Mouse (Mus musculus) limb, embryonic 15.5 days (tissue): ENCODE results near the gene Krt90. TPM values are rescaled to one million over a fixed set of nuclear protein-coding genes. Genes with fewer than 3 reads are reported as not detected.
"Not testable (repeated sequence)": the region's sequence is repeated elsewhere in the genome, so short reads cannot be mapped to it uniquely, and the experiment has no call there.

Experiments used
- ATAC-seq: fragments of 200-750 bp; cut with Nextera tagmentation; 2 replicates; pipeline ENCODE4 v1.8.0; 2017; ENCODE audit warnings: low read depth, moderate TSS enrichment; ENCODE audit not compliant: insufficient number of reproducible peaks, low FRiP score, low TSS enrichment
- H3K27ac ChIP-seq: fragments of 300-500 bp; sonication (generic); 2 replicates; pipeline ENCODE4 v1.5.1; 2015; ENCODE audit warnings: moderate library complexity, mild to moderate bottlenecking, inconsistent platforms
- H3K27me3 ChIP-seq: fragments of 300-500 bp; sonication (generic); 2 replicates; pipeline ENCODE4 v1.6.1; 2015; ENCODE audit warnings: inconsistent platforms
- H3K36me3 ChIP-seq: fragments of 300-500 bp; sonication (generic); 2 replicates; pipeline ENCODE4 v1.6.1; 2015; ENCODE audit warnings: inconsistent platforms
- H3K4me1 ChIP-seq: fragments of 300-500 bp; sonication (generic); 2 replicates; pipeline ENCODE4 v1.6.1; 2015; ENCODE audit warnings: inconsistent platforms
- H3K4me2 ChIP-seq: fragments of 300-500 bp; sonication (generic); 2 replicates; pipeline ENCODE4 v1.6.1; 2015; ENCODE audit warnings: mild to moderate bottlenecking, inconsistent platforms
- H3K4me3 ChIP-seq: fragments of 300-500 bp; sonication (generic); 2 replicates; pipeline ENCODE4 v1.5.1; 2015; ENCODE audit warnings: mild to moderate bottlenecking, inconsistent platforms
- H3K9ac ChIP-seq: fragments of 300-500 bp; sonication (generic); 2 replicates; pipeline ENCODE4 v1.6.1; 2015; ENCODE audit warnings: inconsistent platforms
- H3K9me3 ChIP-seq: fragments of 300-500 bp; sonication (generic); 2 replicates; pipeline ENCODE4 v1.6.1; 2016; ENCODE audit warnings: inconsistent platforms
- WGBS: fragments of 180-500 bp; shearing (Covaris S2); methylation state at CpG from one replicate; pipeline ENCODE4 v1.1.7; 2015; 5-methylcytosine and 5-hydroxymethylcytosine counted together
- polyA plus RNA-seq: library from polyadenylated mRNA; unstranded; fragments of >200 nt; fragmentation: Nextera tagmentation; extraction: Ambion mirVana; gene quantifications from 2 replicates; pipeline ENCODE4 v1.2.1, GENCODE M21; 2015

Gene Krt90
- polyA plus RNA-seq, 1 experiment from 2014 or later = 1.2 TPM

- WGBS = 70% methylated on average over 7 of the region's 7 CpGs
- Histone ChIP-seq H3K4me1 (peaks cover 12% of the 10 kb centered on the region), H3K27me3 (peaks cover 5% of the 10 kb centered on the region), H3K9me3 (no peaks in the 10 kb centered on the region), H3K36me3 (no peaks in the 10 kb centered on the region), H3K4me3 (no peak within 1 kb of the TSS), H3K9ac (no peak within 1 kb of the TSS), H3K27ac (no peak within 1 kb of the TSS), H3K4me2 (no peak within 1 kb of the TSS)
- ATAC-seq = no peak
Observed at GRCm38 (mm10) chr15:101550567-101550966, 12.2 kb downstream of the Krt90 start, which contains the start of gene Krt82. Gene Krt82 (minus strand): TSS chr15:101550667.

GRCm38 (mm10) chr15:101544478-101544877 lies 18.3 kb downstream of the Krt90 start:
- H3K4me1 ChIP-seq = peaks cover 7% of the 10 kb centered on the region; the same call in 1 of the 2 replicates
- H3K36me3 ChIP-seq = no peaks in the 10 kb centered on the region
- H3K27me3 ChIP-seq = no peaks in the 10 kb centered on the region
- no peaks in the 10 kb centered on the region for H3K9me3 ChIP-seq
- H3K9ac ChIP-seq = no peak overlapping the region
- ATAC-seq = no peak
- H3K27ac ChIP-seq = no peak overlapping the region
- H3K4me3 ChIP-seq = no peak overlapping the region
- H3K4me2 ChIP-seq = no peak overlapping the region
- 34% methylated on average over 3 of the region's 3 CpGs for WGBS

- no peak overlapping the region for H3K9ac ChIP-seq
- no peak overlapping the region for H3K27ac ChIP-seq
- H3K27me3 ChIP-seq = no peaks in the 10 kb centered on the region
- no peak overlapping the region for H3K4me2 ChIP-seq
- WGBS = 68% methylated on average over 9 of the region's 9 CpGs
- ATAC-seq = no peak
- H3K9me3 ChIP-seq = no peaks in the 10 kb centered on the region
- H3K4me3 ChIP-seq = no peak overlapping the region
- no peaks in the 10 kb centered on the region for H3K36me3 ChIP-seq
- peaks cover 11% of the 10 kb centered on the region for H3K4me1 ChIP-seq
Observed at GRCm38 (mm10) chr15:101542543-101542942, 20.2 kb downstream of the Krt90 start.

GRCm38 (mm10) chr15:101538580-101538900 lies 24.2 kb downstream of the Krt90 start:
- 35% methylated on average over 4 of the region's 4 CpGs for WGBS
- no peak overlapping the region for H3K27ac ChIP-seq
- no peak overlapping the region for H3K4me2 ChIP-seq
- peaks cover 20% of the 10 kb centered on the region for H3K4me1 ChIP-seq
- ATAC-seq = no peak
- H3K27me3 ChIP-seq = no peaks in the 10 kb centered on the region
- no peak overlapping the region for H3K4me3 ChIP-seq
- no peaks in the 10 kb centered on the region for H3K9me3 ChIP-seq
- H3K36me3 ChIP-seq = no peaks in the 10 kb centered on the region
- no peak overlapping the region for H3K9ac ChIP-seq

GRCm38 (mm10) chr15:101537864-101538579 lies 24.7 kb downstream of the Krt90 start:
- Histone ChIP-seq H3K4me2 (no peak overlapping the region), H3K27me3 (no peaks in the 10 kb centered on the region), H3K9me3 (no peaks in the 10 kb centered on the region), H3K4me1 (peaks cover 20% of the 10 kb centered on the region), H3K4me3 (no peak overlapping the region), H3K27ac (no peak overlapping the region), H3K36me3 (no peaks in the 10 kb centered on the region), H3K9ac (no peak overlapping the region)
- peak; percentile 40; the same call in 1 of the 2 replicates for ATAC-seq
- WGBS = 31% methylated on average over 7 of the region's 7 CpGs

- H3K9me3 ChIP-seq = no peaks in the 10 kb centered on the region
- H3K4me1 ChIP-seq = peaks cover 16% of the 10 kb centered on the region
- H3K4me3 ChIP-seq = no peak overlapping the region
- no peak overlapping the region for H3K4me2 ChIP-seq
- no peak overlapping the region for H3K9ac ChIP-seq
- no peak for ATAC-seq
- peak overlapping the region; percentile 54 for H3K27ac ChIP-seq
- no peaks in the 10 kb centered on the region for H3K27me3 ChIP-seq
- H3K36me3 ChIP-seq = no peaks in the 10 kb centered on the region
- WGBS = 39% methylated on average over 9 of the region's 9 CpGs
Observed at GRCm38 (mm10) chr15:101536054-101536850, 26.5 kb downstream of the Krt90 start.

GRCm38 (mm10) chr15:101532720-101533119 lies 30.0 kb downstream of the Krt90 start, which contains the start of gene Krt84:
Gene Krt84 (minus strand): TSS chr15:101532820.
- 58% methylated on average over 7 of the region's 7 CpGs for WGBS
- H3K4me1 ChIP-seq = peaks cover 8% of the 10 kb centered on the region
- H3K9ac ChIP-seq = no peak within 1 kb of the TSS
- H3K27me3 ChIP-seq = peaks cover 15% of the 10 kb centered on the region; the same call in 1 of the 2 replicates
- no peak within 1 kb of the TSS for H3K27ac ChIP-seq
- H3K9me3 ChIP-seq = no peaks in the 10 kb centered on the region
- H3K36me3 ChIP-seq = no peaks in the 10 kb centered on the region
- no peak for ATAC-seq
- H3K4me3 ChIP-seq = no peak within 1 kb of the TSS
- H3K4me2 ChIP-seq = no peak within 1 kb of the TSS

GRCm38 (mm10) chr15:101522556-101523232 lies 40.1 kb downstream of the Krt90 start:
- 67% methylated on average over 4 of the region's 4 CpGs for WGBS
- ATAC-seq = no peak
- Histone ChIP-seq H3K36me3 (no peaks in the 10 kb centered on the region), H3K4me2 (no peak overlapping the region), H3K27me3 (peaks cover 24% of the 10 kb centered on the region), H3K27ac (no peak overlapping the region), H3K9me3 (no peaks in the 10 kb centered on the region), H3K4me3 (no peak overlapping the region), H3K4me1 (no peaks in the 10 kb centered on the region), H3K9ac (no peak overlapping the region)

GRCm38 (mm10) chr15:101519792-101520191 lies 43.0 kb downstream of the Krt90 start:
- H3K36me3 ChIP-seq = no peaks in the 10 kb centered on the region
- H3K27ac ChIP-seq = no peak overlapping the region
- H3K4me1 ChIP-seq = no peaks in the 10 kb centered on the region
- ATAC-seq = no peak
- peaks cover 13% of the 10 kb centered on the region for H3K27me3 ChIP-seq
- no peaks in the 10 kb centered on the region for H3K9me3 ChIP-seq
- no peak overlapping the region for H3K4me2 ChIP-seq
- H3K4me3 ChIP-seq = no peak overlapping the region
- WGBS = 22% methylated on average over 2 of the region's 2 CpGs
- H3K9ac ChIP-seq = no peak overlapping the region

- 72% methylated on average over 2 of the region's 2 CpGs for WGBS
- not testable (repeated sequence) for ATAC-seq, H3K9me3 ChIP-seq
Observed at GRCm38 (mm10) chr15:101517161-101517560, 45.6 kb downstream of the Krt90 start, which contains the start of gene Gm49425. Gene Gm49425 (minus strand): TSS chr15:101517261.

GRCm38 (mm10) chr15:101508247-101508646 lies 54.5 kb downstream of the Krt90 start:
- H3K27ac ChIP-seq = no peak overlapping the region
- H3K36me3 ChIP-seq = no peaks in the 10 kb centered on the region
- H3K4me2 ChIP-seq = no peak overlapping the region
- 0 out of 2 replicates have a peak, but pooled peaks cover 3% of the 10 kb centered on the region for H3K27me3 ChIP-seq
- no peaks in the 10 kb centered on the region for H3K9me3 ChIP-seq
- H3K4me3 ChIP-seq = no peak overlapping the region
- no peak for ATAC-seq
- no peaks in the 10 kb centered on the region for H3K4me1 ChIP-seq
- H3K9ac ChIP-seq = no peak overlapping the region
- WGBS = 63% methylated on average over 9 of the region's 9 CpGs

More at GRCm38 (mm10) chr15:101517161-101517560, 45.6 kb downstream of the Krt90 start, which contains the start of gene Gm49425:
- not testable (repeated sequence) for H3K4me2 ChIP-seq, H3K4me3 ChIP-seq, H3K36me3 ChIP-seq, H3K27me3 ChIP-seq, H3K4me1 ChIP-seq, H3K27ac ChIP-seq, H3K9ac ChIP-seq
